Comparison of ENCODE assay signal across 1 mouse cellular context in the genomic region with DNA sequence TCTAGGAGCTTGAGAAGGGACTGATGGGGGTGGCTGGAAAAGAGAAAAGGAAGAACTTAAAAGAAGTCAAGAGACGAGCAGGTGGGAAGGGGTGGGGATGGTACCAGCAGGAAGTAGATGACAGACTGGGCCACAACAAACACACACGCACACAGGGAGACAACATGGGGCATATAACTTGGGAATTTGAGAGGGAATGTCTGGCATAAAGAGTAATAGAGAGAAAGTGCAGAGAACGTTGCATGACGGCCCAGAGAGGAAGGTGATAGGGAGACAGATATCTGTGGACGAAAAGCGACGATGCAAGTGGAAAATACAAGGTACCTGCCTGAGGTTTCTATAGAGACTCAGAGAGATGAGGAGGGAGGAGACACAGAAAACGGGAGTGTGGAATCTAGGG.
TF ChIP-seq lines count a peak whose summit lies in the region.

No protein-coding gene starts in this region.

TF ChIP-seq in CH12.LX, 34 proteins besides CTCF, POLR2A, EP300 and RAD21 (continued from another document):
- no peak for TF ChIP-seq ZC3H11A (IDR thresholded peaks at IDR 0.05; ENCODE audit: low read depth, low read length)
- no peak for TF ChIP-seq UBTF (IDR thresholded peaks at IDR 0.05; ENCODE audit: low read depth, low read length)
- no peak for TF ChIP-seq E2F4 (IDR thresholded peaks at IDR 0.05; ENCODE audit: insufficient replicate concordance, low read depth, low read length)
